Mouse (Mus musculus) liver (tissue): Measurements from ENCODE around the gene Hist1h2an.
"Not testable (repeated sequence)": the region's sequence is repeated elsewhere in the genome, so short reads cannot be mapped to it uniquely, and the experiment has no call there.

Source experiments
- DNase-seq: peaks from one replicate; pipeline ENCODE4 v3.0.0-alpha.2; 2020; ENCODE audit warnings: mixed read lengths

Gene Hist1h2an

DNA sequence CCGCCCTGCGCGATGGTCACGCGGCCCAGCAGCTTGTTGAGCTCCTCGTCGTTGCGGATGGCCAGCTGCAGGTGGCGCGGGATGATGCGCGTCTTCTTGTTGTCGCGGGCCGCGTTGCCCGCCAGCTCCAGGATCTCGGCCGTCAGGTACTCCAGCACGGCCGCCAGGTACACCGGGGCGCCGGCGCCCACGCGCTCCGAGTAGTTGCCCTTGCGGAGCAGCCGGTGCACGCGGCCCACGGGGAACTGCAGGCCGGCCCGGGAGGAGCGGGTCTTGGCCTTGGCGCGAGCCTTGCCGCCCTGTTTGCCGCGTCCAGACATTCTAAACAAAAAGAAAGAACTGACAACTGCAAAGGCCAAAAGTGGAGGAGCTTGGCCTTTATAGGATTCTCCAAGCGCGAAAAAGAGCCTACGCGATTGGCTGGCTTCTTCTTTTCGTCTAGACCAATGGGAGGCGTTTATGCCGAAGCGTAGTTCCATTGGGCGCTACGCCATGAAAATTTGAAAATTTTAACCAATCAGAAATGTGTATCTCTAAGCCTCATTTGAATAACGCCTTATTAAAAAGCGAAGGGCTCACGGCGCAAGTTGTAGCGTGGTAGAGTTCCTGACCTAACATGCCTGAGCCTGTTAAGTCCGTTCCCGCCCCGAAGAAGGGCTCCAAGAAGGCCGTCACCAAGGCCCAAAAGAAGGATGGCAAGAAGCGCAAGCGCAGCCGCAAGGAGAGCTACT, at the start of gene Hist1h2an, which contains the start of gene Hist1h2bp:
Gene Hist1h2an, minus strand, starts transcription at position 320 of the 731 bp plus-strand sequence.
Gene Hist1h2bp, plus strand, starts transcription at position 563 of the 731 bp plus-strand sequence.
- peak; percentile 92 for DNase-seq

DNA sequence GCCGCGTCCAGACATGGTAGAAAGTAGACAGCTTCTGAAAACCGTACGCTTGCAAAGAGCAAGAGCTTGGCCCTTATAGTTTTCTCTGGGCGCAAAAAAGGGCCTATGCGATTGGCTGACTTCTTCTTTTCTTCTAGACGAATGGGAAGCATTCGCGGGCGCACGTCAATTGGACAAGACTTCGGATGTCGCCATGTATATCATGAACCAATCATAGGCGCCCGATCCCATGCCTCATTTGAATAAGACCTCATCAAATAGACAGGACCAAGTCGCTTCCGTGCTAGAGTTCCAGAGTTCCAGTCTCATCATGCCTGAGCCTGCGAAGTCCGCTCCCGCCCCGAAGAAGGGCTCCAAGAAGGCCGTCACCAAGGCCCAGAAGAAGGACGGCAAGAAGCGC, 46.4 kb upstream of the Hist1h2an start, which contains the start of the genes Hist1h2ap and Hist1h2br:
Gene Hist1h2ap, minus strand, starts transcription at position 47 of the 400 bp plus-strand sequence.
Gene Hist1h2br, plus strand, starts transcription at position 283 of the 400 bp plus-strand sequence.
- DNase-seq: not testable (repeated sequence)

DNA sequence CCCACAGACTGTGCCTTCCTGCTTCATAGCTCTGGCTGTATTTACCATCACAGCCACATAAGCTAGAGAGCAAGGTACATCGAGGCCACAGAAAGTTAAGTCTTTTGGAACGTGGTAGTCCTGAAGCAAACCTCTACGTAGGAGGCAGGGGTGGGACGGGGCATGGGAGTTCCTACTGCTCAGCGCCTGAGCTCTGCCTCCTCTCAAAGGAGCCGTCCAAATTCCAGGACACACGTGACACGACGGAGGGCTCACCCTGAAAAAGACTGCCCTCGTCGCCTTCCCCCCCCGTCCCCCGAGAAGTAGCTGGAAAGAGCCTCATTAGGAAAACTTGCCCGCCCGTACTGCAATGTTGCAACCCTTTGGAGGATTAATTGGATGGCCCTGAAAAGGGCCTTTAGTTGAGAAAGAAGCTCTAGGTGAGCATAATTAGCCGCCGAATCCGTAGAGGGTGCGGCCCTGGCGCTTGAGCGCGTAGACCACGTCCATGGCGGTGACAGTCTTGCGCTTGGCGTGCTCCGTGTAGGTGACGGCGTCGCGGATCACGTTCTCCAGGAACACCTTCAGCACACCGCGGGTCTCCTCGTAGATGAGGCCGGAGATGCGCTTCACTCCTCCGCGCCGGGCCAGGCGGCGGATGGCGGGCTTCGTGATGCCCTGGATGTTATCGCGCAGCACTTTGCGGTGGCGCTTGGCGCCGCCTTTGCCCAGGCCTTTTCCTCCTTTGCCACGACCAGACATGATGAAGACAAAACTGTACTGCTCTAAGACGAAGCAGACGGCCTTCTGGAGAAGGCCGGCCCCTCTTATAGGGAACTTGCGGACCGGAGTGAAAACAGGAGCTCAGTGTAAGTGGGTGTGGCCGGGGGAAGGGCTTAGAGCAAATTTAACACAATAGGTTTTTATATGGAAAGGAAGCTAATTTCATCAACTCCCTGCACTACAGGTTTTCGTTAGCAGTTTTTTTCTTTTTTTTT, 44.7 kb upstream of the Hist1h2an start, which contains the start of gene Hist1h4n:
Gene Hist1h4n, minus strand, starts transcription at position 779 of the 977 bp plus-strand sequence.
- DNase-seq: not testable (repeated sequence)

DNA sequence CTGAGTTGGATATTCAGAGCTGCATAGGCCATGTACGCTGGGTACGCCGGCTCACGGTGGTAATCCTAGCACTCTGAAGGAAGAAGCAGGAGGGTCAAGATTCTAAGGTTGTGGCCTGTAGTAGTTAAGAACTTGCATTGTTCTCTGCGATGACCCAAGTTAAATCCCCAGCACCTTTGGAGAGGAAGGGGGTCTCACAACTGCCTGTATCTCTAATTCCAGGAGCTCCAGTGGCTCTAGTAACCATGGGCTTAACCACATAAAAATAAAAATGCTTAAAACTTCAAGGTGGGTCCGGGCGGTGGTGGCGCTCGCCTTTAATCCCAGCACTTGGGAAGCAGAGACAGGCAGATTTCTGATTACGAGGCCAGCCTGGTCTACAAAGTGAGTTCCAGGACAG, 43.3 kb upstream of the Hist1h2an start:
- no peak for DNase-seq

DNA sequence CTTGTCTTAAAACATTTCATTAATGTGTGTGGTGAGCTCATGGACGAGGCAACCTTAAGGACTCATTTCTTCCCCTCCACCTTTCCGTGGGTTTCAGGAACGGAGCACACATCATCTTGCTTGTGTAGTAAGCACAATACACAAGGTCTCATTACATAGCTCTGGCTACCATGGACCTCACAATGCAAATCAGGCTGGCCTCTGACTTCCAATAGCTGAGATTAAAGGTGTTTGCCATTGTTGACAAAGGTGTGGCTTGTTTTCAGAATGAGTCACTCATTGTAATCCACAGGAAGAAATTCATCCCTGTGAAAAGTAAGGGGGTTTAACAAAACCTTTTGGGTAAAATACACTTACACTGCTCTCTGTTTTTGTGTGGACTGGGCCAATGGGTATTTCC, 41.5 kb upstream of the Hist1h2an start:
- DNase-seq: no peak

DNA sequence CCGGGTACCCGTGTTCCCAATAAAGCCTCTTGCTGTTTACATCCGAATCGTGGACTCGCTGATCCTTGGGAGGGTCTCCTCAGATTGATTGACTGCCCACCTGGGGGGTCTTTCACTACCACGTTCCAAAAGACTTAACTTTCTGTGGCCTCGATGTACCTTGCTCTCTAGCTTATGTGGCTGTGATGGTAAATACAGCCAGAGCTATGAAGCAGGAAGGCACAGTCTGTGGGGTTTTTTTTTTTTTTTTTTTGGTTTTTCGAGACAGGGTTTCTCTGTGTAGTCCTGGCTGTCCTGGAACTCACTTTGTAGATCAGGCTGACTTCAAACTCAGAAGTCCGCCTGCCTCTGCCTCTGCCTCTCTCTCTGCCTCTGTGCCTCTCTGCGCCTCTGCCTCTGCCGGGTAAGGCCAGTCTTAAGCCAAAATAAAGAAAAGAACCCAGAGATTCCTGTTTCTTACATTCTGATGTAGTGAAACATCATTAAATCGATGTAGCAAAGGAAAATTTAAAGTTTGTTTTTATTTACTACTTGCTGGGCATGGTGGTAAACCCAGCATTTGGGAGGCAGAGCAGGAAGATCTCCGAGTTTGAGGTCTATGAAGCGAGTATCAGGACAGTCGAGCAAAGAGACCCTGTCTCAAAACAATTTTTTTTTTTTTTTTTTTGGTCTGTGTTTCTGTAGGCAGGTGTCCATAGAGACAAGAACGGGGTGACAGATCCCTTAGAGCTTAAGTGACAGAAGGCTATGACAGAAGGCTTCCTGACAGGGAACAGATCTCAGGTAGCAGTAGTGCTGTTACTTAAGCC, 33.3 kb upstream of the Hist1h2an start:
- DNase-seq: not testable (repeated sequence)

DNA sequence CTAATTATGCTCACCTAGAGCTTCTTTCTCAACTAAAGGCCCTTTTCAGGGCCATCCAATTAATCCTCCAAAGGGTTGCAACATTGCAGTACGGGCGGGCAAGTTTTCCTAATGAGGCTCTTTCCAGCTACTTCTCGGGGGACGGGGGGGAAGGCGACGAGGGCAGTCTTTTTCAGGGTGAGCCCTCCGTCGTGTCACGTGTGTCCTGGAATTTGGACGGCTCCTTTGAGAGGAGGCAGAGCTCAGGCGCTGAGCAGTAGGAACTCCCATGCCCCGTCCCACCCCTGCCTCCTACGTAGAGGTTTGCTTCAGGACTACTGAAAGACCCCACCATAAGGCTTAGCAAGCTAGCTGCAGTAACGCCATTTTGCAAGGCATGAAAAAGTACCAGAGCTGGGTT, 25.1 kb upstream of the Hist1h2an start:
- not testable (repeated sequence) for DNase-seq

DNA sequence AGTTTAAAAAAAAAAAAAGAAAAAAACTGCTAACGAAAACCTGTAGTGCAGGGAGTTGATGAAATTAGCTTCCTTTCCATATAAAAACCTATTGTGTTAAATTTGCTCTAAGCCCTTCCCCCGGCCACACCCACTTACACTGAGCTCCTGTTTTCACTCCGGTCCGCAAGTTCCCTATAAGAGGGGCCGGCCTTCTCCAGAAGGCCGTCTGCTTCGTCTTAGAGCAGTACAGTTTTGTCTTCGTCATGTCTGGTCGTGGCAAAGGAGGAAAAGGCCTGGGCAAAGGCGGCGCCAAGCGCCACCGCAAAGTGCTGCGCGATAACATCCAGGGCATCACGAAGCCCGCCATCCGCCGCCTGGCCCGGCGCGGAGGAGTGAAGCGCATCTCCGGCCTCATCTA, 24.5 kb upstream of the Hist1h2an start, which contains the start of gene Hist1h4m:
Gene Hist1h4m, plus strand, starts transcription at position 208 of the 400 bp plus-strand sequence.
- DNase-seq: not testable (repeated sequence)

DNA sequence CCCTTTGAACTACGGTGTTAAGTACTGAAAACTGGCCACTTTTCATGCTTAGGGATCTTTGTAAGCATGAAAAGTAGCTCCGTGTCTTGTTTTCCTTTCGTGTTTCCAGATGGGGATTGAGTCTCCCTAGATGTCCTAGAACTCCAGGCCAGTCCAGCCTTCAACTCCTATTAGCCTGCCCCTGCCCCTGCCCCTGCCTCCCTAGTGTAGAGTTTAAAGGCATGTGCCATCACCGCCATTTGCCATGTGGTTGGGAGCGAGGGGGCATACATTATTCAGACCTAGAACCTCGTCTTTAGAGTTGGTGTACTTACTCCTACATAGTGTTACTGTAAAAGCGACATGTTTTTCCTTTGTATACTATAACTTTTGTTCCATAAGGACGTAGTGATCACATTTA, 24.1 kb upstream of the Hist1h2an start:
- not testable (repeated sequence) for DNase-seq

DNA sequence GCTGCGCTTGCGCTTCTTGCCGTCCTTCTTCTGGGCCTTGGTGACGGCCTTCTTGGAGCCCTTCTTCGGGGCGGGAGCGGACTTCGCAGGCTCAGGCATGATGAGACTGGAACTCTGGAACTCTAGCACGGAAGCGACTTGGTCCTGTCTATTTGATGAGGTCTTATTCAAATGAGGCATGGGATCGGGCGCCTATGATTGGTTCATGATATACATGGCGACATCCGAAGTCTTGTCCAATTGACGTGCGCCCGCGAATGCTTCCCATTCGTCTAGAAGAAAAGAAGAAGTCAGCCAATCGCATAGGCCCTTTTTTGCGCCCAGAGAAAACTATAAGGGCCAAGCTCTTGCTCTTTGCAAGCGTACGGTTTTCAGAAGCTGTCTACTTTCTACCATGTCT, 23.1 kb upstream of the Hist1h2an start, which contains the start of the genes Hist1h2bq and Hist1h2ao:
Gene Hist1h2bq, minus strand, starts transcription at position 125 of the 400 bp plus-strand sequence.
Gene Hist1h2ao, plus strand, starts transcription at position 393 of the 400 bp plus-strand sequence.
- DNase-seq: not testable (repeated sequence)

DNA sequence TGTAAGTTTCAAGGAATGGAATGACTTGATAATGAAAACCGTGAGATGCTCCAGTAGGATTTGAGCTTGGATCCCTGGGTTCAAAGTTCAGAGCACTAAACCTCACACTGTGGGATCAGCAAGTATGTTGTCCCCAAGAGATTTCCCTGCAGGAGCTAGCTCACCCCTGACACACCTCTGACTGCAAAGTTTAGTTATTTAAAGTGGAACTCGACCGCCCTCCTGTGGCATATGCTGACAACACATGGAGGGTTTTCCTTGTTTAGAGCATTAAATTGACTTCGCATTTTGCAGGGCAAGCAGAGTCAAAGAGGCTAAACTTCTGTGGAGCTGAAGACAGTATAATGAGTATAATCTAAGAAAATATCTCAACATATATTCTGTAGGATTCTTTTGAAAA, 16.0 kb upstream of the Hist1h2an start:
- not testable (repeated sequence) for DNase-seq

DNA sequence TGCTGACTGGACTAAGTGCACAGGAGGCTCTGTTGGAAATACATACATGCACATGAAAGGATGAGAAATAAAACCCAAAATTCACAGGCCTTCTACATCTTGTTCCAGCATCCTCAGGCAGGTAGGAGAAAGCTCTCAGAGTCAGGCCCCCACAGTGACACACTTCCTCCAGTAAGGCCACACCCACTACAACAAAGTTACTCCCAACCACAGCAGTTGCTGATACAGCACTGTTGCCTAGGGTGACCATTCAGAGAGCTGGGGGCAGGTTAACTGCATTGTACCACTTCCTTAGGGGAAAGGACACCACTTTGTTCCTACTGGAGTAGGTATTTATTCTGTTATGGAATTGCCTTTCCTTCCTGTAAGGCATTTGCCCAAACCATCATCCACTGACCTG, 10.1 kb upstream of the Hist1h2an start:
- DNase-seq: not testable (repeated sequence)

DNA sequence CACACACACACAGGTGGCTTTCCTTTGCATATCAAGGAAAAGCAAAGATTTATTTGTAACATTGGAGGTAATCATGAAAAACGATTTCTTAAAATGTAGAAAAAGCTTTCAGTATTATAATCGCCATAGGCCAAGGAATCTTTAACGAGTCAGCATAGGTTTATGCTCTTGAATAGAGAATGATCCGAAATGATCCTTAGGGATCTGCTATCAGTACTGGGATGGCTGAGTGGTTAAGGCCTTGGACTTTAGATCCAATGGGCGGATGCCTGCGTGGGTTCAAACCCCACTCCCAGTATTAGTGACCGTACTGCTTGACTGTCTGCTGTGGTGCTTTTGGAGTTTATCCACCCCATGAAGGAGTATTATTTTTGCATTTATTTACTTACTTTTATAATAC, 8.6 kb upstream of the Hist1h2an start:
- DNase-seq: no peak

DNA sequence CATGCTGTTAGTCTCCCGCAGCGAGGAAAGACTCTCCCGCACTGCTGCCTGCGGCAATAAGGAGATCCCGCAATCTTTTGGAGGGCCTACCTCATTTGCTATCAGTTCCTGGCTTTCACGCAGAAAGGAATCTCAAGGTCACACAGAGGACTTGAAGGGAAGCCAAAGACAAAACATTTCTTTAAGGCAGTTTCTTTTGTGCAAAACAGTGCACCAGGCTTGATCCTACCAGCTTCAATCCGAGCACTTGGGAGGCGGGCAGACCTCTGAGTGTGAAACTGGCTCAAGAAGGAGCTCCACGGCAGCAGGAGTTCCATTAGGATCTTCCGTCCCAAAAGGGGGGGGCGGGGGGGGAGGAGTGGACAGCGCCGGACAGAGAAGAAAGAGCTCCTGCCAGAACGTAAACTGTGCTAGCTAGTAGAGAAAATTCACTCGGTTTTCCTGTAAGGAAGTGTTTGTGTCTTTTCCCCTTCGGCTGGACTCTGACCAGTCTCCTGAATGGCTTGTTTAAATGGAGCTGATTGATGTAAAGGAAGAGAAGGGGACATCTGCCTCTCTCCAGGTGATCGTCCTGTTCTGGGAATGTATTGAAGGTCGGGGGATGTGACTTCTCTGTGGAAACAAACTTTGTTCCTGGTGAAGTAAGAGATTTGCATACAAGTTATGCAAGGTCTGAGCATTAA, 3.7 kb upstream of the Hist1h2an start:
- peak; percentile 13 for DNase-seq

DNA sequence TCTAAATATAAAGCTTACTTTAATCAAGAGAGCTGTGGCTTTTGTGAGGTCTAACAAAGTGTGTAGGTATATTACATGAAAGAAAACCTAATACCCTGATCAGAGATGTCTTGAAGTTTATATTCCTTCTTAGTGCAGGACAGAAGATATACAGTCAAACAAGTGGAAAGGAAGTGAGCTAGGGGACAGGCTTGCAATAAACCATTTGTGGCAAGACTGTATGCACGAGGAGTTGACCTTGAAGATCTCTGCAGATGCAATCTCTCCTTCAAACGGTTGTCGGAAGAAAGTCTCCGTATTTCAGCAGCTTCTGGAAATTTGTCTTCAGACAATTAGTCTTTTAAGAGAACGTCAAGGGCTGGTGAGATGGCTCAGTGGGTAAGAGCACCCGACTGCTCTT, 2.9 kb upstream of the Hist1h2an start:
- DNase-seq: no peak

DNA sequence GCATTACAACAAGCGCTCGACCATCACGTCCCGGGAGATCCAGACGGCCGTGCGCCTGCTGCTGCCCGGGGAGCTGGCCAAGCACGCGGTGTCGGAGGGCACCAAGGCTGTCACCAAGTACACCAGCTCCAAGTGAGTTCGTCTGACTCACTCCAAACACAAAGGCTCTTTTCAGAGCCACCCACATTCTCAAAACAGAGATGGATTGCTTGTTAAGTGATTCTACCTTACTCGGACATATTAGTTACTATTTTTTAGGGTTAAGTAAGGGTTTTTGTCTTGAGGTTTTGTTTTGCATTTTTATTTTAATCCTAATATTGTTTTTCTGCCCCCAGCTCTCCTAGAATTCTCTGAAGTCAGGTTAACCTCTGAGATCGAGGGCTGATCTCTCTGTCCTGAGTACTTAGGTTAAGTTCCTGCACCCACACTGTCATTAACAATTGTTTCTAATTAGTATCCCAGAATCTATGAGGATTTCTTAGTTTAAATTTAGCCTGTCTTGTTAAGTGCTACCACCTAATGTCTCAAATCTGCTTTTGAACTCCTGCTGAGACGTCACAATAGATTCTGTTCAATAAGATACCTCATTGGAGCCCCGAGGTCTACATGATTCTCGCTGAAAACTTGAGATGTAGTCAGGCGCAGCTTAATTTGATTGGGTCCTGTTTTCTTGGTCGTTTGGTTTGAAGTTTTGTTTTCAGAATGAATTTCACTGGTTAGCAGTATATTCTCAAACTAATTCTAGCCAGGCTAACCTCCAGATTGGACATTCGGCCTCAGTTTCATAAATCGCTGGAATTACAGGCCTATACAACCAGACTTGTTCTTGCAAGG, 959 bp upstream of the Hist1h2an start:
- DNase-seq: no peak

DNA sequence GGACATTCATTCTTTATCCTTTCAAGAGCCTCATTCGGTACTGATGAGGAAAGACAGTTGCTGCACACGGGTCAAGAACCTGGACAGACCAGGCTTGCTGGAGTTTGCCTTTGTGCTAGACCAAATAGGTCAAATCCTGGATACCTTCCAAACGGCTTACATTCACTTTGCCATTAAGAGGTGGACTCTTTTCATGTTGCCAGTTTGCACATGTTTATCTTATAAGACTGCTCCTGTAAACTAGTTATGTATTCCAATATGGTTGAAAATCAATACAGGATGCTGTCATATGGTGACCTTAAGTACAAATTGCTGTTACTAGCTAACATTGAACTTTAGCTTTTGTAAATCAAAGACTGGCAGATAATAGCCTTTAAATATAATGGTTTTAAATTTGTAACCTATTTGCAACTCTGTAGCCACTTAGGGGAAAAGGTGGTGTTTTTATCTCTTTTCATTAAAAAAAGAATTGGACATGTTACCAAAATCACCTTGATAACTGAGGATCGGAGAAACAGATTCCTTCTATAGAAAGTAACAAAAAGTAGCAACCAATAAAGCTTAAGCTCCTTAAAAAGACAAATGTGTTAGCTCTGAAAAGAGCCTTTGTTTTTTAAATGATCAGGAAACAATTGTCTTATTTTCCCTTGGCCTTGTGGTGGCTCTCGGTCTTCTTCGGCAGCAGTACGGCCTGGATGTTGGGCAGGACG, 674 bp downstream of the Hist1h2an start:
- peak; percentile 40 for DNase-seq

DNA sequence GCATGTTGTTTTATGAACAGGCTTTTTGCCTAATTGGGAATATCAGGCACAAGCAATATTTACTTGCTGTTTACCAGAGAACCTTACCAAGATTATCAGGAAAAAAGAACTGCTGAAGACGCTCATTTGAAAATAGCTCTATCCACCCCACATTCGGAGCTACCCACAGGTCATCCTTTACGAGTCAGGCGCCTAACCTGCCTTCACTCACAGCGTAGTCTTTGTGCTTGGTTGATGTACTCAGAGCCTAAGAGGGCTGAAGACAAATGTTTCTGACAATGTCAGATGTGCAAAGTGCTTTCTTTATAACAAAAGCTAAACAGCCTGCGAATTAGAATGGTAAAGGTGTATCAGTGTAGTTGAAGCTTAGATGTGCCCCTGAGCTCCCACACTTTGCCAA, 2.7 kb downstream of the Hist1h2an start:
- DNase-seq: peak; percentile 20

DNA sequence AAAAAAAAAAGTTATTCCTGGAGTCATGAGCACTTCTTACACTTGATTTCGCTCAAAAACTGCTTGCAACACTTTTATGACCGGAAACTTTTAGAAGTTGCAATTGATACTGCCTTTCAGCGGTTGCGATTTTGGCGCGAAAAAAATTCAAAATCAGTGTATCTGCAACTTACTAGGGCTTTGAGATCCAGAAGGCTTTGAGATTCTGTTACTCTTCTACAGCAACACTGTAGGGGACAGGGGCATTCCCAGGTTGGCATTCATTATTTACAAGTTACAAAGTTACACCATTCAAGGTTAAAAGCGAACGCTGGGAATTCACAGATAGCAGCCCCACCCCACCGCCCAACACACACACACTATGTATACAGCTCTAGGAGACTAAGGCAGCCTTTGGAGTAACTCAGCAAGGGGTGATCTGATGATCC, 3.3 kb downstream of the Hist1h2an start:
- DNase-seq: peak; percentile 77

DNA sequence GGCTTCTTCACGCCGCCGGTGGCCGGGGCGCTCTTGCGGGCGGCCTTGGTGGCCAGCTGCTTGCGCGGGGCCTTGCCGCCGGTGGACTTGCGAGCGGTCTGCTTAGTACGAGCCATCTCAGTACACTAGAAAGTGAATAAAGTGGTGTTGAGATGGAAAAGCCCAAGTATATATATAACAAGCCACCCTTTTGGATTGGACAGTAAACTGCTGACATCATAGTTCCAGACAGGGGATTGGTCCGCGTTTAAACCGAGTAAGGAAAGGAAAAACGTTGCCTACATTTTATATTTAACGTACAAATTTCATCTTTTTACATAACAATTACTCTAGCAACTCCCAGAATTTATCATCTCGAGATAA, 3.8 kb downstream of the Hist1h2an start, which contains the start of gene Hist1h3i:
Gene Hist1h3i, minus strand, starts transcription at position 116 of the 363 bp plus-strand sequence.
- peak; percentile 70 for DNase-seq
